Mouse (Mus musculus) stomach, postnatal 0 days (tissue): ENCODE data around the gene Utp20.

Source experiments
- CTCF ChIP-seq: IDR thresholded peaks from 2 replicates; pipeline ENCODE4 v1.5.1; 2016; ENCODE audit warnings: antibody characterized with exemption, low read depth, mild to moderate bottlenecking, moderate library complexity
- EP300 ChIP-seq: optimal IDR thresholded peaks from 2 replicates; pipeline ENCODE3; 2016; ENCODE audit warnings: antibody characterized with exemption

DNA sequence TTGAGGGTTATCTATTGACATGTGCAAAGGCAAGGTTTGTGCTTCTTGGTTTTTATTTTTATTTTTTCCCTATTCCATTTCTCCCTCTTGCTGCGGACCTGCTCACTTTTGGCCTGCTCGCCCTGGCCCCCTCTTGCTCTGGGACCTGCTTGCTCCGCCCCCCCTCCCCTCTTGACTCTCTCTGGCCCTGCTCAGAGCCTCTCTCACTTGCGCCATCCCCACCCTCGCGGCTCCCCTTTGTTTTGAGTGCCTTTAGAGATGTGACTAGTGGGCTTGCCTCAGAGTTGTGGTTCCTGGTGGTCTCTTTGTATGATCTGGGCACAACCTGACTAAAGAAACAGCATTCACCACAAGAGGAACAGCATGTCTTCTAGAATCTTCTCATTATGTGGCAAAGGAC is 125.7 kb downstream of the Utp20 start:
- TF ChIP-seq CTCF = no peak
- TF ChIP-seq EP300 = no peak
